Mouse (Mus musculus): ENCODE results near the gene Sstr4. TPM values are rescaled to one million over a fixed set of nuclear protein-coding genes. Genes with fewer than 3 reads are reported as not detected.
A peak's percentile ranks its signal among the peaks of the same experiment; 100 is the strongest.

Sstr4 gene
- polyA plus RNA-seq, 1 experiment from 2014 or later = not detected

DNA sequence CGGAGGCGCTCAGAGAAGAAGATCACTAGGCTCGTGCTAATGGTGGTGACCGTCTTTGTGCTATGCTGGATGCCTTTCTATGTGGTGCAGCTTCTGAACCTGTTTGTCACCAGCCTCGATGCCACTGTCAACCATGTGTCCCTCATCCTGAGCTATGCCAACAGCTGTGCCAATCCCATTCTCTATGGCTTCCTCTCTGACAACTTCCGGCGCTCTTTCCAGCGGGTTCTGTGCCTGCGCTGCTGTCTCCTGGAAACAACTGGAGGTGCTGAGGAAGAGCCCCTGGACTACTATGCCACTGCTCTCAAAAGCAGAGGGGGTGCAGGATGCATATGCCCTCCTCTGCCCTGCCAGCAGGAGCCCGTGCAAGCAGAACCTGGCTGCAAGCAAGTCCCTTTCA is 1.1 kb downstream of the Sstr4 start:
- POLR2A ChIA-PET = interaction anchor here (0.5 kb wide), 1 partner anchor 80 kb away, joined by 3 read pairs; no protein-coding TSS in a partner anchor
- no peak for TF ChIP-seq CTCF (IDR thresholded peaks at IDR 0.05)
- no peak for ATAC-seq
- CTCF ChIA-PET = interaction anchor here (1.7 kb wide), 1 partner anchor 16 kb away, joined by 4 read pairs; no protein-coding TSS in a partner anchor
- H3K27me3 ChIP-seq = no peaks in the 10 kb centered on the region
- no peak for DNase-seq (ENCODE audit: low read depth, low spot score)
- in situ Hi-C loops (cut with MboI; ENCODE audit: low pct_unique_long_range_greater_than_20kb) = no loop called here

DNA sequence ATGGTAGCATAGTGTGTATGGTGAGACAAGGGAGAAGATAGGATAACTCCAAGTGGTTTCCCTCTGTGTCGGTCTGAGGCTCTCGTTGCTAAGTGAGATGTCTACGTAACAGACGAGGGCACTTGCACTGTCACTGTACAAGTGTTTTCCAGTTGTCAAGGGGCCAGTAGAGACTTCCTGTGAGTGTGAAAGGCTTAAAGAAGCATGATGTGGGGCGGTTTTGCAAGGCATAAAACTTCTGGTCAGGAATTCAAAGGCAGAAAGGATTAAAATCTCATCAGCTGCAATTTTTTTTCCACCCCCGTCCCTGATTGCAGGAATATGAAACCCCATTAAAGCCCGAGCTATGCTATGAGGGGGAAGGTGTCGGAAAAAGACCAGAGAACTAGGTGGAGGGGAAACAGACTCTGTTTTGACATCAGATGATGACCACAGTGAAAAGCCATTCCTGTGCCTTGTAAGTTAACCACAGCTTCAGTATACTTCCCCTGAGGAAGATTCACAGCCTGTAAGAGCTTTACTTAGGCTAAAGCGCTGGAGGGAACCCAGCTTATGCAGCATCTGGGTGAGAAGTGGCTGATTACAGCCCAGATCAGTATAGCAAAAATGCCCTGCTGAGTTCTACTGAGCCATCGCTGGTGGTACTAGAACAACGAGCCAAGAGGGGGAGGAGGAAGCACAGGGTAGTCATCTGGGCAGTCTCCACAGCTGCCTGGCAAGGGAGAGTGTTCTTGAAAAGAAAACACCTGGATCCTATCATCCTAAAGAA is 2.1 kb downstream of the Sstr4 start:
- no peak for DNase-seq (ENCODE audit: low read depth, low spot score)
- ChIA-PET POLR2A (interaction anchor here (0.5 kb wide), 1 partner anchor 275 kb away, joined by 6 read pairs; no protein-coding TSS in a partner anchor), CTCF (interaction anchor here (0.9 to 1.2 kb wide), 2 partner anchors 12 to 13 kb away, joined by 3 to 4 read pairs; no protein-coding TSS in a partner anchor)
- in situ Hi-C loops (cut with MboI; ENCODE audit: low pct_unique_long_range_greater_than_20kb) = no loop called here
- no peaks in the 10 kb centered on the region for H3K27me3 ChIP-seq
- peak; percentile 40 for ATAC-seq
- no peak for TF ChIP-seq CTCF (IDR thresholded peaks at IDR 0.05)

DNA sequence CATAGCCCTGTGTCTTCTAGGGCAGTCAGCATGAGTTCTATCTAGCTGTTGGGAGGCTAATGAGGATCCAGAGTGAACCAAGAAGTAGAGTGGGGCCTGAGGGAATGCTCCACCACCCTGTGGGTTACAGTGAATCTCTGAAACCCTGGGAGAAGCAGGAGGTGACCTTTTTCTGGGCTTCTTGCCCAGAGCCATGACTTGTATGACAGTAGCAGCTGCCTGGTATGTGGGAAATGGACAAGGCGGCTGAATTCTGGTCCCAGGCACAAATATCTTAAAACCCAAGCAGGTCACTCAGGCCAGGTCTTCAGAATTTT is 2.6 kb downstream of the Sstr4 start:
- ChIA-PET POLR2A (no interaction called here), CTCF (interaction anchor here (0.9 to 1.2 kb wide), 2 partner anchors 12 to 14 kb away, joined by 3 to 4 read pairs; no protein-coding TSS in a partner anchor)
- H3K27me3 ChIP-seq = no peaks in the 10 kb centered on the region
- TF ChIP-seq CTCF (IDR thresholded peaks at IDR 0.05) = no peak
- ATAC-seq = no peak
- in situ Hi-C loops (cut with MboI; ENCODE audit: low pct_unique_long_range_greater_than_20kb) = no loop called here
- no peak for DNase-seq (ENCODE audit: low read depth, low spot score)

DNA sequence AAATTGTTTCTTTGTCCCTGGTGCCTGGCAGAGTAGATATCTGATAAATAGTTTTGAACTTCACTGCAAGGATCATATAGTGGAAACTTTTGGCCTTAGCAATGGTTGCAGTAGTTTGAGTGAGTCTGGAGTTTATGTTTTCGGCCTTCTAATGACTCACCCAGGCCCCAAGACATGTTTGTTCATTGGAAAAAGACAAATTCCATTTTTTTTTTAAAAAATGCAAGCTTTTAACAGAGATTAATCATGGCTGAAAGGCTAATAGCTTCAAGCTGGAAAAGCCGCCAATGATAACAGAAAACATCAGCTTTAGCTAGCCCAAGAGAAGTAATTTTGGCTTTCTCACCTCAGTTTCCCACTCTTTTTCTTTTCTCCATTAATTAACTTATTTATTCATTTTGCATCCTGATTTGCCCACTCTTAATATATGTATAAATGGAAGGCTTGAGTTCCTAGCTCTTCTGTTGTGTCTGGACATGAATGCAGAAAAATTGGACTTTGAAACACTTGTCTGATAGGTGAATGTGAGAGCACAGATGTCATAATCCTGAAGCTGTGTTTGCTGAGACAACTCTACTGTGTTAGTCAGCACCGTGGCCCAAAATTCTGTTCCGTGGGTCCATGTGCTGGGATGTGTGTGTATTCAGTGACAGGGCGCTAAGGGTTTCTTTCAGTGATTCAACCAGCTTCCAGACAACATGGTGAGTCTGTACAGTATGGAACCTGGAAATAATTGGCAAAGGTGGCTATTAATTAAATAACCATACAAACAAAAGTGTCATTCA is 3.9 kb downstream of the Sstr4 start:
- DNase-seq (ENCODE audit: low read depth, low spot score) (no peak), ATAC-seq (no peak)
- TF ChIP-seq CTCF (IDR thresholded peaks at IDR 0.05) = no peak
- POLR2A ChIA-PET = no interaction called here
- H3K27me3 ChIP-seq = no peaks in the 10 kb centered on the region
- in situ Hi-C loops (cut with MboI; ENCODE audit: low pct_unique_long_range_greater_than_20kb) = no loop called here
- CTCF ChIA-PET = interaction anchor here (1.2 kb wide), 1 partner anchor 8 kb away, joined by 3 read pairs; no protein-coding TSS in a partner anchor

DNA sequence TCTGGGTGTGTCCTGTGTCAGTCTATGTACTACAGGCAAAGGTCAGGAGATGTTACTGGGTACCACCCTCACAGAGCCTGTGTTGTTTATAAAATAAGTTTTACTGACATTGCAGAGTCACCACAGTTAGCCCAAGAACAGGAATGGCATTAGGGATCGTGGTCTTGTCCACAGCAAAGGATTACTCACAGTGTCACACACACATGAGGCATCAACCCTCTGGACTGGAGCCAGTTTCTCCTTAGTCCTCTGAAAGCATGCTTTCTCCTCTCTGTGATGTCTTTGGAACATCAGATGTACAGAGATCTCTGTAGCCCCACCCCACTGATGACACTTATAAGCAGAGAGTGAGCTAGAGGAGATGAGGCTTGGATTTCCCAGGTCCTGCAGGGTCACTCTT is 7.1 kb downstream of the Sstr4 start:
- CTCF ChIA-PET = no interaction called here
- ATAC-seq (no peak), DNase-seq (ENCODE audit: low read depth, low spot score) (no peak)
- POLR2A ChIA-PET = no interaction called here
- TF ChIP-seq CTCF (IDR thresholded peaks at IDR 0.05) = no peak
- no peaks in the 10 kb centered on the region for H3K27me3 ChIP-seq
- in situ Hi-C loops (cut with MboI; ENCODE audit: low pct_unique_long_range_greater_than_20kb) = no loop called here

DNA sequence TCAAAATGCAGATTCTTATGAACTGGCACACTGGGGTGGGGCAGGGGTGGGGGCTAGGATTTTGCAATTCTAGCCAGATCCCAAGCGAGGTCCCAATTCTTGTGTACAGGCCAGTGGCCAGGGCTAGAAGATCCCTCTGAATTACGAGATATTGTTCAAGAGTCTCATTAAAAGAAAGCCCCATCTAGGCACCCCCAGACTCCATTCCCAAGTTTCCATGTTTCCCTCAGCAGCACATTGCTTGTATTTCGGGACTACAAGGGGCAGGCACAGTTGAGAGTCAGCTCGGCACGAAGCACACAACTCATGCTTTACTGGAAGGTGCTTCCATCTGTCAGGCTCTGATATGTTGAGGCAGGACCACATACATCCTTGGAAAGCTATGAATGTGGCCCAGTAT is 9.8 kb downstream of the Sstr4 start:
- no peak for TF ChIP-seq CTCF (IDR thresholded peaks at IDR 0.05)
- DNase-seq (ENCODE audit: low read depth, low spot score) (no peak), ATAC-seq (no peak)
- ChIA-PET POLR2A (no interaction called here), CTCF (no interaction called here)
- in situ Hi-C loops (cut with MboI; ENCODE audit: low pct_unique_long_range_greater_than_20kb) = loop anchor here (5.0 kb wide), 1 partner anchor 167 kb away; no protein-coding TSS in a partner anchor
- H3K27me3 ChIP-seq = no peaks in the 10 kb centered on the region

DNA sequence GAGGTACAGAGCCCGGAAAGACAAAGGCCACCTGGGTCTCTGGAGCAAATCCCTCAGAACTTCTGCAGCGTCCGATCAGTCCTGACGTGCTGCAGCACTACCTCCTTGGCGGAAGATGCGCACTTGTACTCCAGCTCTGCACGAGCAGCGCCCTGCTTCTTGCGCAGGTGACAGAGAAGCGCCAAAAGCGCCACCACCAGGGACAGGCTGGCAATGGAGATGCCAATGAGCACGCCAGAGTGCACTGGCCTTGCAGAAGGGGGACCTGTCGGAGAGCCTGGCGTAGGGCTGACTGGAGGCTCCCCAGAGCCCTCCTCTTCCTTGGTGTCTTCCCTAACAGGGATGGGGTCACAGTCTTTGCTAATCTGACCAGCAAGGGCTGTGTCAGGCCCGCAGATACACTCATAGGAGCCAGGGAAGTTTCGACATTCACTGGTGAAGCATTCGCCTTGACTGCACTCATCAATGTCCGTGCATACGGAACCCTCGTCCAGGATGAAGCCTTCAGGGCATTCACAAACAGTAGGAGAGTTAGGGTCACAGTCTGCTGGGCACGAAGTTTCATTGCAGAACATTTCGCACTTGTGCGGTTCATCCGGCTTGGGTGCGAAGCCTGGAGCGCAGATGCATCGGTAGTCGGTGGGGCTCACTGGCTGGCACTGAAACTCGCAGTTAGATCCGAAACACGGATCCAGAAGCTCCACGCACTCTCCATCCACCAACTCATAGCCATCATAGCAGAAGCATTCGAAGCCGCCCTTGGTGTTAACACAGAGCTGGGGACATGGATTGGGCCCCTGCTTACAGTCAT is 11.2 kb downstream of the Sstr4 start:
- in situ Hi-C loops (cut with MboI; ENCODE audit: low pct_unique_long_range_greater_than_20kb) = loop anchor here (5.0 kb wide), 1 partner anchor 166 kb away; no protein-coding TSS in a partner anchor
- no peak for DNase-seq (ENCODE audit: low read depth, low spot score)
- no peak for TF ChIP-seq CTCF (IDR thresholded peaks at IDR 0.05)
- ATAC-seq = no peak
- CTCF ChIA-PET = no interaction called here
- no peaks in the 10 kb centered on the region for H3K27me3 ChIP-seq
- POLR2A ChIA-PET = no interaction called here

DNA sequence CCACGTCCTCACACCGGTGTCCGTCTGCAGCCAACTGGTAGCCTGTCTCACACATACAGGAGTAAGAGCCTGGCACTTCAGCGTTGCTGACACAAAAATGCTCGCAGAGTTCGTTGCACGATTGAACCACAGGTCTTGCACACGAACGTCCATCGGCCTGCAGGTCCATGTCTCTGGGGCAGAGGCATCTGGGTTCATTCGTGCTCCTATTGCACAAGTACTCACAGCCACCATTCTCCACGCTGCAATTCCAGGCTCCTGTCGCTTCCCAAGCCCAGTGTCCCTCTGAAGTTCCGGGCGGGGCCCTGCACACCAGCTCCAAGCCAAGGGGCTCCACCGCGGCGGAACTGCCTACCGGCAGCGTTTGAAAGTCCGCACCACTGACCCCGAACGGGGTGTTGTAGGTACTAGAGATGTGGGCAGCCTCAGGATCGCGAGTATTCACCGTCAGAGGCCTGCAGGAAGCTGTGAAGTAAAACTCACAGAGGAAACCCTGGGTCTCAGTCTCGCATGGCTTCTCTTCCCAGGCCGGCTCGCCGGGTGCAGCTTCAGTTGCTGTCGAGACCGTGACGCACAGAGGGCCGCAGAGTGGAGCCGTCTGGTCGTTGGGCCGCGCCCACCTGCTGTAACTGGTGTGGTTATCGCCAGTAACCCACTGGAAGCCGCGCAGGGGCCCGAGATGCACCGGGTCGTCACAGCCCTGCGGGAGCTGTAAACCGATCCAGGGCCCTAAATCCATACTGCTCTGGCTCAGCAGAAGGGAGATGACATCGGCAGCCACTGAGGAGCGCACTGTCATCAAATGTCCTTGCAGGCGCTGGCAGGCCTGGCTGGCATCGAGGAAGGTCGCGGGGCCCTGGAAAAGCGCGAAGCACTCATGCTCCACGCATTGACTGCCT is 12.1 kb downstream of the Sstr4 start:
- in situ Hi-C loops (cut with MboI; ENCODE audit: low pct_unique_long_range_greater_than_20kb) = loop anchor here (5.0 kb wide), 1 partner anchor 165 kb away; no protein-coding TSS in a partner anchor
- no peak for TF ChIP-seq CTCF (IDR thresholded peaks at IDR 0.05)
- no peak for DNase-seq (ENCODE audit: low read depth, low spot score)
- POLR2A ChIA-PET = no interaction called here
- no peak for ATAC-seq
- CTCF ChIA-PET = no interaction called here
- H3K27me3 ChIP-seq = no peaks in the 10 kb centered on the region

DNA sequence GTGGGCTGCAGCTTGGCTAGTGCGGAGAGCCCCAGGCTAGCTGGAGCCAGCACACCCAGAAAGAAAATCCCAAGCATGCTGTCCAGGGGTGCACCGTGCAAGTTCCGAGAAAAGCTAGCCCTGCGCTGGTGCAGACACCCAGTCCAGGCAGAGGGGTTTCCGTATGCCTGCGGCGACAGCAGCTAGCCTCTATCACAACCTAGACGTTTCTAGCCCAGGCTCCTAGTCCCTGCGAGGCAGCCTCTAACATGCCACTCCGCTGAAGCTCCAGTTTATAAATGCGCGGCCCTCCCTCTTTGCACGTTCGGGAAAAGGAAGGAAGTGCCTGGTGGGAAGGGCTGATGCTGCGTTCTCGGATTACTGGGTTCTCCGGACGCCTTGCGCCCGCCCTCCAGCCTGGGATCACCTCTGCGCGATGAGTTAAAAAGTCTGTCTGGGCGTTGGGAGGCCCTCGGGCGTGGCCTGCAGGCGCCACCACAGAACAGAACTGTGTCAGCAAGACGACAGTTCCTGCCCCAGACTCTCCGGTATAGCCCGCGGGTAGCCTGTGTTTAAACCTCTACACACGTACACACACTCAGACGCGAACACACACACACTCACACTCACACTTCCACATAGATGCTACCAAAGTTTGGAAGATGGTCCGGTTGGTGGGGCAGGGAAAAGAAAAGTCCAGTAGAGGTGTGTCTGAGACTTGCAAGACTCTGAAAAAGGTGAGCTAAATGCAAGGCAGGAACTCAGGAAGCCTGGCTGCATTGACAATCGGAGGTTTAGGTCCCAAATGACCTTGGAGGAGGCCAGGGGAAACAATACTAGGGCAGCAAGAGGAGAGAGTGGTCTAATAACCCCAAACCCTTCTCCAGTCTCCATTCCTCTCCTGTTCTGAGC is 13.0 kb downstream of the Sstr4 start, which contains the start of gene Thbd:
Gene Thbd, minus strand, starts transcription at position 319 of the 891 bp plus-strand sequence.
- DNase-seq (ENCODE audit: low read depth, low spot score) = no peak
- no peaks in the 10 kb centered on the region for H3K27me3 ChIP-seq
- ChIA-PET CTCF (interaction anchor here (0.7 to 3.1 kb wide), 8 partner anchors 128 to 288 kb away, joined by 3 to 16 read pairs (median 4); no protein-coding TSS in a partner anchor), POLR2A (no interaction called here)
- TF ChIP-seq CTCF (IDR thresholded peaks at IDR 0.05) = no peak
- ATAC-seq = no peak
- in situ Hi-C loops (cut with MboI; ENCODE audit: low pct_unique_long_range_greater_than_20kb) = loop anchor here (5.0 kb wide), 1 partner anchor 164 kb away; no protein-coding TSS in a partner anchor

Data from Patski (cell line).